Mouse (Mus musculus) embryonic stem cell, embryonic (primary cell): ENCODE measurements at regions not wholly inside any gene's neighbourhood (a gene's known extent, or its start where the extent isn't known, plus 50 kb on each side); places are given as distances from the start of the nearest gene placed in this dataset.

ENCODE experiments used
- CTCF ChIA-PET, 4 experiments: fragments of 300-600 bp in 2 of 4; fragments of 350-600 bp in 2 of 4; sonication (Branson Sonifier 250); formaldehyde crosslinking; loops; one replicate each; lab custom pipeline; 2022; ENCODE audit warnings: inconsistent platforms in 2 of 4; lab: Charles Lee
- POLR2A ChIA-PET, 4 experiments: fragments of 300-600 bp in 2 of 4; fragments of 350-600 bp in 2 of 4; sonication (Branson Sonifier 250); formaldehyde crosslinking; loops; one replicate each; lab custom pipeline; 2022; ENCODE audit warnings: antibody characterized with exemption in 4 of 4, inconsistent platforms in 1 of 4; lab: Charles Lee

DNA sequence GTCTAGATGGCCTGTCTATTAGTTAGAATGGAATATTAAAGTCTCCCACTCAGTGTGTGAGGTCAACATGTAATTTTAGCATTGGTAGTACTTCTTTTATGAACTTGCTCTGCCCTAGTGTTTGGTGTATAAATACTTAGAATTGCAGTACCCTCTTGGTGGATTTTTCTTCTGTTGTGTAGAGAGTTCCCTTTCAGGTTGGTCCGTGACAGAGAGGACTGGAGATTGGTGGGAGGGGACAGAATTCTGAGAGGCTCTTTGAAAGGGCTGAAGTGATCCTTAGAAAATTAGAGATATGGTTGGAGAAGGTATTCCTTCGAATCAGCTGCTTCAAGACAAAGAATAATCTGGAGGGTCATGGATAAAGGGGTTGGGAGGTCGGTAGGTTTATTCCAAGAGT, 230.3 kb upstream of the 4930583I09Rik start:
- POLR2A ChIA-PET: no interaction called here

DNA sequence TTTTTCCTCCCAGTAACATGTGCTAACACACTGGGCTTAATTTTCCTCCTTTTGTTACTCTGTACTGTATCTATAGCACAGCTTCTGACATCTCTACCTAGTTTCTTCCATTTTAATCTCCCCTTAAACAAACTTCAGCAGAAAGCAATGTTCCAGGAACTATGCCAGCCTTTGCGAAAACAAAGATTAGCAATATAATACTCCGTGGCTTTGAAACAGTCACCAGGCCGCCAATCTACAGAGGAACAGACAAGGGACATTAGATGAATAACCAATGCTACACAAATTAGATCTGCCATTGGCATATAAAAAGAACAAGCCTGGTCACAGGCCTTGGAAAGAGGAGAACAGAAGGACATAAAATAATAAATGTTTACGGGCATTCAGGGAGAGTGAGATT, 220.2 kb upstream of the 4930583I09Rik start:
- POLR2A ChIA-PET: no interaction called here
- CTCF ChIA-PET: interaction anchor here in 1 of 4 experiments (0.6 kb wide), 1 partner anchor 270 kb away, joined by 9 read pairs; no protein-coding TSS in a partner anchor

More for the DNA sequence above, 230.3 kb upstream of the 4930583I09Rik start:
- CTCF ChIA-PET: no interaction called here

DNA sequence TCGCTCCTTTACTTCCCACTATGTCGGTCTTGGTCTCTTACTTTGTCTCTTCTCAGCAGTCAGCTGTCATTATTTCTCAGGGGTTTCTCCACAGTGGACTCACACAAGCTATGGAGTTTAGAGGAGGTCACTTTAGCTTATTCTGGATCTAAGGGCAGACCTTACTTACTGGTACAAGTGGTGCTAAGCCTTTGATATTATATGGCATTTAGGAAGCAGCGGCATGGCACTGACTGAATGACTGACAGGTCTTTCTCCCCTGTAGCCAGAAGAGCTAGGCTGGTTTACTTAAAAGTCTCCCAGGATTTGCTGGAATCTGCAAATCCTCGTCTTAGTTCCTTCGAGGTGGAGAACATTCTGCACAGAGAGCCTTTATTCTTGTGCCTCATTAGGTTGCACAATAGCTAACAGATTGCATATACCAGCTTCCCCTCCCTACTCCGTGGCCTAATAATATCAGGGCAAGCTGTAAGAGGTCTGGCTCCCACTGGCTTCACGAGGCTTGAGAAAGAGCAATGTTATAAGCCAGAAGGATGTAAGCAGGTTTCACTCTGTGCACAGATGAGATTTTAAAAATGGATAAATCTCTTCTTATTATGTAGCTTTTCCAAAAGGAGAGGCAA, 214.1 kb upstream of the 4930583I09Rik start:
- CTCF ChIA-PET: interaction anchor here in 1 of 4 experiments (0.7 kb wide), 1 partner anchor 701 kb away, joined by 3 read pairs; no protein-coding TSS in a partner anchor
- POLR2A ChIA-PET: no interaction called here

DNA sequence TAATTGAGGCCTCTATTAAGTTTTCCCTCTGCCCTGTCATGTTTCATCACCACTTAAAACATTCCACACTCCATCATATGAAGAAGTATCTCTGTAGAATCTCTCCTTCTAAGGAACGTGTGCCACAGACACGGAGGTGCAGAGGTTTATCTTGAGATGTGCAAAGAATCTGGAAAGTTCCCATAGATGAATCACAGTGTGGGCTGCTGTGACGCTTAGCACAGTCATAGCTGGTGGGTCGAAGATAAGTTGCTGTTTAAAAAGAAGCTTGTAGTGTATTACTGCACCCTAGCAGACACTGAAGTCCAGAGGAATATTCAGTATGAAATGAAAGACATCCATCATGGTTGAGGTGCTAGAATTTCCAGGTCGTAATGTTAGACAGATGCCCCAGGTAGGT, 179.9 kb upstream of the 4930583I09Rik start:
- POLR2A ChIA-PET: interaction anchor here in 2 of 4 experiments (0.6 kb wide), 2 partner anchors 36 to 71 kb away, joined by 3 read pairs; no protein-coding TSS in a partner anchor
- CTCF ChIA-PET: no interaction called here

DNA sequence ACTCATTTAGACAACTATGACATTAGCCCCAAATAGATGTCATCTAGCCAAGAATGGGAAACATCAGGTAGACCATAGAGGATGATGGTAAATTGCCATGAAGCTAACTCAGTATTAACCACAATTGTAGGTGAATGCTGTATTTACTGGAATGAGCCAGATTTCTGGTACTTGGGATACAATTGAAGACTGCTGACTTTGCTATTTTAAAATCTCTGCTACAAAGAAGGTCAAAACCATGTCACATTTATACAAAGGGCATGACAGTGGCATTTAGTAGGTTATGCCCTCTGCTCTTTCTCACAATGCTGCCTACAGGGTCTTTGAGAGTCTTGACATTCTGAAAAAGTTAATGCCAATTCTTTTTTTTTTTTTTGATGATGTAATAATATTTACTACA, 178.8 kb upstream of the 4930583I09Rik start:
- CTCF ChIA-PET: no interaction called here
- POLR2A ChIA-PET: no interaction called here

DNA sequence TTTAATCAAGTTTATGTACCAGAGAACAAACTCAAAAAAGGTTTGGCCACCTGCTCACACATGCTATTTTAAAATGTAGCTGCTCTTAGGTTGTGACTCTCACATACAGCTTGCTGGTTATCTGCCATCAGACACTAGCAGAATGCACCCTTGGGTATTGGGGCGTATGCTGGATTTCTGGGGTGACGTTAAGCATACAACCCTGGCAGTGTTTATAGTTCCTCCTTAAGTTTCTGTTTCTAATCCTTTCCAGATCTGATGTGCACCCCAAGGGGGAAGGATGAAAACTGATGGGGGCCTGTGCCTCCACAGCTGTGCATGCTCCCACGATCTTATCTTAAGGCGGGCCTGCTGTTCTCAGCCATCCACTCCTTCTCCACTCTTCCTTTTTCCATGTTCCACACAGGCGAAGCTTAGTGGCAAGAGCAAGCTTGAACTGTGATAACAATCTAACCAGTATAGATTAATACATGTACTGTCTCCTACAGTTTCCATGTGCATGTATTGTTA, 164.8 kb upstream of the 4930583I09Rik start:
- CTCF ChIA-PET: no interaction called here
- POLR2A ChIA-PET: no interaction called here

DNA sequence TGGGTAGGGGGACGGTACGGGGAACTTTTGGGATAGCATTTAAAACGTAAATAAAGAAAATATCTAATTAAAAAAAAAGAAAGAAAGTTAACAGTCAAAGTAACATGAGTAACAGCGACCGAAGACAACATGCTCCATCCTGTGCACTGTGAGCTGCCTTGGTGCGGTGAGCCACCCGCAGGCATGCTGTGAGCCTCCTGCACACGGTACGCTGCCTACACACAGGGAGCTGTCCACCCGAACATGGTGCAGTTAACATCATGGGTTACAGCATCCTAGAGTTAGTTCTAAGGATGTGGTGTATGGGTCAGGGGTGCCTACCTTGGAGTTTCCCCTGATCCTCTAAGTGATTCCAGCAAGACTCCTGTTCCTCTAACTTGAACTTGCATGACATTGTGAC, 158.6 kb upstream of the 4930583I09Rik start:
- ChIA-PET POLR2A (no interaction called here), CTCF (no interaction called here)

DNA sequence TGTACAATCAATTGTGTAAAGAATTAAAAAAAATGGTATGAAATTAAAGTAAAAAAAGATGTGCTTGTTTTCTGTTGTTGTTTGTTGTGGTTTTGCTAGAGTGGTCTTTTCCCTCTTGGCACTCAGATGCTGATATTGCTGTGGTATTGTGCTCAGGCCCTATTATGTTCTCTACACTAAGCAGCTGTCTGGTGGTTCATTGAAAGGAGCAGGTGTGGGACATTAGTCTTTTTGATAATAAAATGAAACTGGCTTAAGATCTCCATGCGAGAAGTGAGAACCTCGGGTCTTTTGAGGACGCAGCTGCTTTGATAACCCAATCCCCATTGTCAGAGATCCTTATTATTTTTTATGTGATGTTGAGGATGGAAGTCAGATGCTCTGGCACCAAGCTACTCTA, 155.4 kb upstream of the 4930583I09Rik start:
- ChIA-PET POLR2A (no interaction called here), CTCF (no interaction called here)

DNA sequence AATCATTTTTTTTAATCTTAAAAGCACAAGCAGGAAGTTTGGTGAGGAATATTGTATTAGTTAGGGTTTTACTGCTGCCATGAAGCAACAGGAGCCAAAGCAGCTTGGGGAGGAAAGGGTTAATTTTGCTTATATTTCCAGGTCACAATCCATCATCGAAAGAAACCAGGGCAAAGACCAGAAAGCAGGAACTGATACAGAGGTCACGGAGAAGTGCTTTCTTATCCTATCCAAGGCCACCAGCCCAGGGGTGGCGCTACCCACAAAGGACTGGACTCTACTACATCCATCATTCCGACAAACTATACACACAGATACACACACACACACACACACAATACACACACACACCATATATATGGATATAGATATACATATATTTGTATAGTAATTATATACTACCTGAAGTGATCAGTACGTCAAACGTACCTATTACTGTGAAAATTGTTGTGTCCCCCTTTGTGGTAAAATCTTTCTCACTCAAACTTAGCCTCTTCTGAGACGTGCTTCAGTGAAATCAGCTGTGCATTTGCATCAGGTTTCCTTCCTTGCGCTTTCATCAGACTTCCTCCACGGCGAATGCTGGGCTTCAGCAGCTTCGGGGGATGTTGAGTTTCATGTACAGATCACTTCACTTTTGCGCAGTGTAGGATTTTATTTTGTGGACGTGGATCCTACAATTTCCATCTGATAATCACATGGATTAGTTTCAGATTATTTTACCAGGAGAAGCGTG, 148.6 kb upstream of the 4930583I09Rik start:
- ChIA-PET CTCF (no interaction called here), POLR2A (no interaction called here)

DNA sequence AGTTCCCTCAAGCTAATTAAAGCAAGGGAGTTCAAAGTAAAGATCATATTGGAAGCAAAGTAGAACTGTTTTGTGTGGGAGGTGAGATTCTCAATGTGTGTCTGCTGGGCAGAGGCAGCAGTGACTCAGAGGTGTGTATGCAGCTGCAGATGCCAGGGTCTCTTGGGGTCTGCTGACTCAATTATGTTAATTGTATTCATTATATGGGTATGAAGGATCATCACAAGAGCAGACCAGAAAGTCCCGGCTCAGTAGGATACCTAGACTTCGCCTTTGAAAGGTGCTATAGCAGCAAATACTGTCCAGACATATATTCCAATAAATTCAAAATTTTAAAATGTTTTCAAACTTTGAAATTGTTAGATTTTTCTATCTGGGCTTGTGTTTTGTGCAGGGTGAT, 147.6 kb upstream of the 4930583I09Rik start:
- CTCF ChIA-PET: no interaction called here
- POLR2A ChIA-PET: no interaction called here

DNA sequence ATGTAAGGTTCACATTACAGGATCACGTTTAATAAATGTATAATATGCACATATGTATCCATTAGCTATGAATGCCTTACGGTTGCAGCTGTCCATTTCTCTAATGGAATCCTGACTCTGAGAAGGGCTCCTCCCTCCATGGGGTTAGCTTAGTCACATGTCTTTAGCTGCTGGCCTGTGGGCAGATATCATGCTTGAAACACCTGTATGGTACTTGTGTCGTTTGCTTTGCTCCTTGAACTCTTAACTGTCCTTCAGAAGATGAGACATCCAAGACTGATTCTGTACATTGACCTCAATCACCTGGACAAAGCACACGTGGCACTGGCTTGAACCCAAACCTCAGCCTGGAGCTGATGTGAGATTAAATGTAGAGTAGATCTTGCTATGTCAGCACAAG, 128.3 kb upstream of the 4930583I09Rik start:
- ChIA-PET CTCF (no interaction called here), POLR2A (no interaction called here)

DNA sequence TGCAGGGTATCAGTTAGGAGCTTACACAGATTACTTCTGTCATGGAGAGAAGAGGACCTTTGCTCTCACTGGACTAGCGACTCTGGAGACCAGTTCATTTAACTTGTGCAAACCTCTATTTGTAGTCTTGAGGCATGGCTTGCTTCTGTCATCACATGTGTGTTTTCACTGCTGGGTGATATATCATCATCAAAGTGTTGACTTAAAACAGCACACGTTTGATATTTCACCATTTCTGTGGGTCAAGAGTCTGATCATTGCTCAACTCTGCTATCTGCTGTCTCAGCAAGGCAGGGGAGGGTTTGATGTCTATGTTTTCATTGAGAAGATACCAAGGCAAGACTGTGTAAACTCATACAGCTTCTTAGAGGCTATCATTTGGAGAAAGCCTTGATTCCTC, 126.0 kb upstream of the 4930583I09Rik start:
- CTCF ChIA-PET: no interaction called here

DNA sequence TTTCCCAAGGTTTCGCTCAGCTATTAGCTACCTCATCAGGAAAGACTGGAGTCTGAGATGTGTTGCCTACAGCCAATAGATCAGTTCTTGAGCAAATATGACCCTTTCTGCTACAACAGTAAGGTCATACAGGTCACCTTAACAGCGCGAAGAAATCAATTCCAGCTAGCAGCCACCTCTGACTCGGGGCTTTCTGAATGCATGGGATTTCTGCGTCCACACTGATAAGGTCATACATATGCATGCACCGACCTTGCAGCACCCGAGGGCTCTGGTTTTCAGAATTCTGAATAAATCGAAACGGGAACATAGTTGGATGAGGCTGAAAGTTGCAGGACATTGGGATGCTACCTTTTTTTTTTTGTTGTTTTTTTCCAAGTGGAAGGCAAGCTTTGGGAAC, 121.6 kb upstream of the 4930583I09Rik start:
- ChIA-PET CTCF (no interaction called here), POLR2A (interaction anchor here in 1 of 4 experiments (0.5 kb wide), 1 partner anchor 255 kb away, joined by 3 read pairs; no protein-coding TSS in a partner anchor)

More for the DNA sequence above, 126.0 kb upstream of the 4930583I09Rik start:
- POLR2A ChIA-PET: no interaction called here

DNA sequence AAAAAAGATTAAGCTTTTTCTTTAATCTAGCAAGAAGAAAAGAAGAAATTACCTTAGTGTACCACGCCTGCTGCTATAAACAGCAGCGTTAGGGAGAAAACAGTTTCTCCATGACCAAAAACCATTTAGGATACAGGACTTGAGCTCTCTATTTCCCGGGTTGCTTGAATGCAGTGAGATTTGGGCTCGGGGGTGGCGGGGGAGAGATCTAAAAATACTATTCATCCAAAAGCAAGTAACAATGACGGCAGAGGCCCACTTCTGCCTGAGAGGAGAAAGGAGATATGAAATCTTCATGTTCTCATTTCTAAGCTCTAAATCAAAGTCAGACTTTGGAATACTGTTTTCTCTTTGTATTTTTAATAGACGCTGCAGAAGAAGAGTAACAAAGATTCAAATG, 120.6 kb upstream of the 4930583I09Rik start:
- ChIA-PET CTCF (interaction anchor here in 2 of 4 experiments (0.7 kb wide), 2 partner anchors 753 to 977 kb away, joined by 3 read pairs; no protein-coding TSS in a partner anchor), POLR2A (no interaction called here)

DNA sequence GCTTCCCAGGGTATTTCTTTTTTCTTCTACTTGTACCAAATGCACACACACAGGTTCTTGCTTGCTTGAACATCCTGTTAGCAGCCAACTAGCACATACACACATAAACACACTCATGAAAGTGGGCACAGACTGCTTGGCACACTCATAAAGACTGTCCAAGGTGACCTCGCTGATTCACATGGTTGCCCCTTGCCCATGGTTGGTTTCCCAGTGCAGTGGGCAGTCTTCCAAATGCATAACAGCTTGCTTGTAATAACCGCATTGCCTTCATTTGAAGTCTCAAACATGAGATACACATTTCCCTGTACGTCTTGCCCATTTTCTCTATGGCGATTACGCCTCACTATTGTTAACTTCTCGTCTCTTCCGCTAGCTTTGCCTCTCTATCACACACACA, 117.4 kb upstream of the 4930583I09Rik start:
- ChIA-PET CTCF (no interaction called here), POLR2A (no interaction called here)

DNA sequence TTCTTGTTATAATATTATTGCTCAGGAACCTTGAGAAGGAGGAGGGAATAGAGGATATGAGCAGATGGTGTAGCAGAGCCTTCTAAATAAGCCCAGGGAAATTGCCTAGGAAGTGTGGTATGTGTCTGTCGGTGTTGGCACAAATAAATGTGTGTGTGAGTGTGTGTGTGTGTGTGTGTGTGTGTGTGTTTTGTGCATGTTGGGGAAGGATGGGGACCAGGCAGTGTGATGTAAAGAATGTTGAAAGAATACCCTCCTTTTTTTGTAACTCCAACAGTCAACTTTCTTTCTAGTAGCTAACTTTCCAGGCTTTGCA, 115.7 kb upstream of the 4930583I09Rik start:
- CTCF ChIA-PET: no interaction called here

DNA sequence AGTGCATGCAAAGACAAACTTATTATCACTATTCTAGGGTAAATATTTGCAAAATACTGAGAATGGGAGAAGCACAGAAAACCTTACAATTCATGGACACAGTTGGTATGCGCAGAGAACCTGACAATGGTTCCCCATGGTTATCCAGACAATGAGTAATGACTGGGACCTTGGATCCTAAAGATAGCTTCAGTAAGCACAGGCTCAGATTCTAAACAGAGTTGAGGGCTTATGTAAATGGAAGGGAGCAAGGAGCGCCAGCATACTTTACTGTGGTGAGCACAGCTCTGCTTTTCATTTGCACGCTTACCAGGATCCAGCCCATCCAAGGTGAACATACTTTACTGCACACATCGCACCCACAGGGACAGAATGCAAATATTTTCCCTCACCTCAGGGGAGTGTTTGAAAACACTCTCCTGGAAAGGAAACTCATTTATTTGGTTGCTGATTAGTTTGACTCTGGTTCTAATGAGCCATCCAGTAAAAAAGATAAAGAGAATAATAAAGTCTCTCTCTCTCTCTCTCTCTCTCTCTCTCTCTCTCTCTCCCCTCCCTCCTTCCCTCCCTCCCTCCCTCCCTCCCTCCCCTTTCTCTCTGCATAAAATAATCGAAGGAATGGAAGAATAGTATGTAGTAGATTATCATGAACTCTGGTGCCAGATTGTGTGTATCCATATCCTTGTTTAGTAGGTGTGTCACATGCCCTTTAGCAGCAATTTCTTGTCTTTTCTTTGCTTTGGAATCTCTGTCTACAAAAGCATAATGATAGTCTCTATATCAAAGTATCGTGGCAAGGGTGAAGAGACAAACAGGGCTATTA, 115.1 kb upstream of the 4930583I09Rik start:
- POLR2A ChIA-PET: no interaction called here
- CTCF ChIA-PET: no interaction called here

More for the DNA sequence above, 115.7 kb upstream of the 4930583I09Rik start:
- POLR2A ChIA-PET: no interaction called here

DNA sequence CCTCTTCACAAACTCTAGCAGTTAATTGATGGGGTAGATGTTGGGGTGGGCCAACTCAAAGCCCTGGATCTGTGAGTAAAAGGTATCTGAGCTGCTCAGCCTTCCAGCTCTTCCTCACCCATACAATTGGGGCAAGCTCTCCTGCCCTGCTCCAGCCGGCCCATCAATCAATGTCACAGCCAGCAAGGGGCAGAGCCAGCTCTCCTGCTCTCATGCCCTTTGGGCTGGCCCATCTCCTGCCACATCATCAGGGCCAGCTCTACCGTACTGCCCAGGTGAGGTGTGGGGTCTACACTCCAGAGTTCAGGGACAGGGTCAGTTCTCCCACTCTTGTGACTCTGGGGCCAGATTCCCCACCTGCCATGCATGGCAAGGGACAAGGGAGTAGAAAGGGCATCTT, 107.3 kb upstream of the 4930583I09Rik start:
- CTCF ChIA-PET: no interaction called here

DNA sequence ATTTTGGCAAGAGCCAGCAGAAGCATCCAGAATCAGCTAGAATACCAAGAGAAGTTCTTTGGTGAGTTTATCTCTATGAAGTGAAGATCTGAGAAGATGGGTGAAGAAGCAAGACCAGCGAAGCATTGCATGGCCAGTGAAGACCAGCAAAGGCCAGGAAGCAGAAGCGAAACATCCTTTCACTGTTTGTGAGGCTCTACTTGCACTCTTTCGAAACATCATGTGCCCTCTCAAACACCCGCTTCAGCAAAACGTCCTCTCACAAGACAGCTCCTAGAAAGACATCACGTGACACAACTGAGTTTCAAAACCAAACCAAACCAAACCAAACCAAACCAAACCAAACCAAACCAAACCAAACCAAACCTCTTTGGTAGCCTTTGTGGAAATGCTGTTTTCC, 105.7 kb upstream of the 4930583I09Rik start:
- ChIA-PET CTCF (no interaction called here), POLR2A (no interaction called here)

More for the DNA sequence above, 107.3 kb upstream of the 4930583I09Rik start:
- POLR2A ChIA-PET: no interaction called here

DNA sequence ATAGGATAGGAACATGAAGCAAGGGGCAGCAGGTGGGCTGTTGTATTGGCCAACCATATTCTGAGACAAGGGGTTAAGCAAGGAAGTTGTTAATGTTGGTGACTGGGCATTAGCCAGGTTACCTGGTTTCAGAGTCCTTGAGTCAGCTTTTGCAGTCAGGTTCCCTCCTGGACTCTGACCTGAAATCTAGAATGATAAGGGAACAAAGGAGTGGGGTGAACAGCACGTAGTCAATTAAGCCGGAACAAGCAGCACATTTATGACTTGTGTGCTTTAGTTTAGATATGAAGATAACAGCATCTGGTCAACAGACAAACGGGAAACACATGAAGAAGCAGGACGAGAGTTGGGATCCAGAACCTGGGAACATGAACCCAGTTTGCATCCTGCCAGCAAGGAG, 99.8 kb upstream of the 4930583I09Rik start:
- POLR2A ChIA-PET: interaction anchor here in 1 of 4 experiments (0.7 kb wide), 1 partner anchor 13 kb away, joined by 3 read pairs; no protein-coding TSS in a partner anchor
- CTCF ChIA-PET: no interaction called here
